Mouse (Mus musculus) cerebellum, adult 18-20 months (tissue): ENCODE measurements around the gene Clec4f.
"Not testable (repeated sequence)": the region's sequence is repeated elsewhere in the genome, so short reads cannot be mapped to it uniquely, and the experiment has no call there.

Source experiments
- DNase-seq, 2 experiments: peaks; one replicate each; pipeline ENCODE4 v3.0.0; 2021

Clec4f gene

DNA sequence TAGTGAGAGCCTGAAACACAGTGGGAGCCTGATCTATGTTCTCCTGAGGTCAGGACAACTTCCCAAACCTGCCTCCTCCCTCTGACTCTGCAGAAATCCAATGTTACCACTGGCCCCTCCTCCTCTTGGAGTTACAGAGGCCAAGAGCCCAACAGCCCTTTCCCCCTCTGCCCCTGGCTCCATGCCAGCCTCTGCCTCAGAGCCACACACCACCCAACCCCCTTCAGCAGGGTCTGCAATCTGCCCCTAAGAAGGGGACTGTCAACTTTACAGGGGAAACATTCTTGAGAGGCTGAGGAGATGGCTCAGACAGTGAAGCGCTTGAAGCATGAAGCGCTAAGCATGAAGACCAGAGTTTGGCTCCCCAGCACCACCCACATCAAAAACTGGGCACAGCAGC lies at the start of gene Clec4f:
Gene Clec4f (minus strand): TSS at position 101 of the 400 bp plus-strand sequence.
- no peak for DNase-seq

DNA sequence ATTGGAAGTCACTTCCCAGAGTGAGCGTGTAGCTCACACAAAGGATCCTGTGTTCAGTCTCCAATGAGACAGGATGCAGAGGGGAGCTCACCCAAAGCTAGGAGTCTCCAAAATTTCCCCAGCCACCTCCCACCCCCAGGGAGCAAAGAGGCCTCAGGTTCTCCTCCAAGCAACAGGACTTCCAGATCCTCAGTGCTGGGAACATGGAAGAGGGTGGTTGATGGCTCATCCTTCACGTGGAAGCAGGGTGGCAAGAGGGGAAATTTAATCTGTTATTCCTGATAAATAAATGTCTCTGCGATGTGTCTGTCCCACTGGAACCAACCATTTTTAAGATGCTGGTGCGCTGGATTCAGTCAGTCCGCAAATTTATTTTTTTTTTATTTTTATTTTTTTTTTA lies 48.7 kb upstream of the Clec4f start:
- no peak for DNase-seq

DNA sequence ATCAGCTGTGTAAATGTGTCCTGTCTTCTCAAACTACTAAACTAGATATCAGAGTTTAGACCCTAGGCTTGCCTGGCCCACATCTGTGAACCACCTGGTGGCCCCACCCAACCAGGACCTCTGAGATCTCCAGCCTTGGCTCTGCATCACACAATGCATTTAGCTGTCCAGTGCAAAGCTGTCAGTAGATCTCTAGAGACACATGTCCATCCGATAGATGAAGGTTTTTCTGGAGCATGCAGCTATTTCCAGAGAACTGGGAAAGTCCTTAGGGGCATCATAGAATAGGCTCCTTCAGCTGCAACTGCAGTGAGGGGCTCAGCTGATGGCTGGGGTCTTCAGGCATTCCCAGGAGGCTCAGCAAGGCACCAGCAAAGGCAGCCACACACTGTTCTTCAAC lies 48.3 kb upstream of the Clec4f start:
- DNase-seq = no peak

DNA sequence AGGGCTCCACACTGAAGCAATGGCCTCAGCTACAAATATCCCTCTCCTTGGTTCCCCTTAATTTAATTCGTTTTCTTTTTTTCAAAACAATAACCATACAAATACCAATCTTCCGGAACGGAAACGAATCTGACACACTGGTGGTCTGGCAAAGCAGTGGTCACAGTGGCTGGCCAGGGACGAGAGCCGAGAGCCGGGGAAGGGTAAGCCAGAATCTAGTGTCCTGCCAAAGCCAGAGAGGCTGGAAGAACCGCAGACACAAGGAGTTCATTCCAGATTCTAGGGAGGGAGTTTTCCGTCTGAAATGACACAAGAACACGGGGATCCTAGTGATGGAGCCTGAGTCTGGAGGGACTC lies 47.7 kb upstream of the Clec4f start:
- no peak for DNase-seq

DNA sequence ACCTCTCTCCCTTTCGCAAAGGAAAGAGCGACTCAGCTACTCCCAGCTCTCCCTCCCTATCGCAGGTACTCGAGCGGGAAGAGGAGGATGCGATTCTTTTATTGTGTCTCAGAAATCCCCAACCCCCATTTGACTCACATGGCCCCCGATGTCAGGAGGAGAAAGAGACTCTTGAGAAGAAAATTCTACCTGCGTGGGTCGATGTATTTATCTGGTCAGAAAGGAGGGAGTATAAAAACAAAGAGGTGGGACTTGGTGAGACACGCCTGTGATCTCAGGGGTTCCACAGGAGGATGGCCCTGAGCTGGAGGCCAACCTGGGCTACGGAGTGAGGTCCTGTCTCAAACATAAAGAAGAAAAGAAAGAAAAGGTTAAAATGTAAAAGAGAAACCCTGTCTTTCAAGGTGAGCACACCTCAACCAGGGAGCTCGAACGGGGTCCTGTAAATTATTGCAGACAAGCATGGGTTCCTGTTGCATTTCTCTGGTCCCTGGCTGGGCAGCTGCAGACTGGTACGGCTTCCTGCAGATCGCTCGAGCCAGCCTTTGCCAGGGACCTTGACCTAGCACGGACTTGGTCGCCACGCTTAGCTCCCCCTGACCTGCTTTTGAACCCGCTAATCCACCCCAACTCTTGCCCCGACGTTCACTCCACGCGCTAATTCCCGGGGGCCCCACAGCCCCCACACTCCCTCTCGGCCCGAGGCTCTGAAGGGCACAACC lies 47.2 kb upstream of the Clec4f start:
- no peak for DNase-seq

DNA sequence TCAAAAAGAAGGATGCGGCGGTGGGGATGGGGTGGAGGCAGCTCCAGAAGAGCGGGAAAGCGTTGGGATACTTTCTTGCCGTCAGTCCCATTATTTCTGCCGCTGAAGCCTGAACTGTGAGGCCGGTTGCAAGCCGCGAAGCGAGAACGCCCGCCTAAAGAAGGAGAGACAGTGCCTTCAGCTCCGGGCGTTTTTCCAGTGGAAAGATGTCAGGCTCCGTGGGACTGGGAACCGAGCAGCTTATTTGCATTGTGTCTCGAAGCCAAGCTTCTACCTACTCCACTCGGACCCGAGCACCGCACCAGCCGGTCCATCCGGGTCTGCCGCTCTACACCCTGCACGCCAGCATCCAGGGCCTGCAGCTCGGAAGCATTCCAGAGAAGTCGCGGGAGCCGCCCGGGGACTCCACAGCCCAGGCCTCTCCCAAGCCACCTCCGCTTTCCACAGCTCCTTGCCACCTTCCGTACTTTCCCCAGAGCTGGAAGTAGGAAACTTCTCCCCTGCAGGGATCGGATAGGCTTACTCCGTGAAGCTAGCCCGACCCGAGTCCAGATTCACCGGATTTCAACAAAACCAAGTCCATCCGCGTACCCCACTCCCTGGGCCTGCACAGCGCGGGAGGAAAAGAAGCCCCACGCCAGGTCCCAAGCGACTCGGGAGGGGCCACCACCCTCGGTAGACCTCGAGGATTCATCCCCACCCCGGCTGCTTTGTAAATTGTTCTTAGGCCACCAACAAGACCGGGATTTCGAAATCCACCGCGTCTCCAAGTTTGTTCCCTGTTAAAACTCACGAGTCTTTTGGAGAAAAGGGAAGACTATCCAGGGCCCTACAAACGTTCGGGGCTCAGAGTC lies 46.4 kb upstream of the Clec4f start:
- DNase-seq = no peak

DNA sequence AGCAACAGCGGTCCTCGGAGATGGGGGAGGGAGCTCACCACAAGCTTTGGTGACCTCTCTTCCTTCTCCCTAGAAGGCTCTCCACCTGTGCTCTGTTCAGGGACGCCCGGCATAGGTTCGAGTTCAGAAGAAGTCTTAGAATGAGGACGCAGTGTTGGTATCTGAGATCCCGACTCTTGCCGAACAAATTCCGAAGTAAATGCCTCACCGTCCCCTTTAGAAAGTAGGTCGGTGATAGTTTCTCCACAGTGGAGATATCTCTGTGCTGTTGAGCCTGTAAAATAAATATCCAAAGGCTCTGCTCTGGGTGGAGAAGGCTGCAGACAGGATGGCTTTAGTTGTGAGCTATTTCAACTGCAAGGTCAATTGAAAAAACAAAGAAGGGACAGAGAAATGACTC lies 45.0 kb upstream of the Clec4f start:
- DNase-seq = no peak

DNA sequence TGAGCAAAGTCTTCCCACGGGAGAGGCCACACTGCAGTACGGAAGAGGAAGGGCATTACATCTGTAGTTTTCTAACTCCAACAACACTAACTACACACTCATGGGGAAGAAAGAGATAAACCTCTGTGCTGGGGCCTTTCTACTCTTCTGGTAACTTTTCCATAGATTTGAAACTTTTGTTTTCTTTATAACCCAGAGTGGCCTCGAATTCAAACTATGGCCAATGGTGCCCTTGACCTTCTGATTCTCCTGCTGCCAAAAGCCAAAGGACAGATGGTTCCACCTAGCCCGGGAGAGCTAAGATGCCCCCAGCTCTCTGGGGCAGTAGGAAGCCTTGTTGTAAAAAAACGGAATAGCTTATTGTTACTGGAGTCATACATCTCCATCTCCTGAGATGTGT lies 44.0 kb upstream of the Clec4f start:
- no peak for DNase-seq

DNA sequence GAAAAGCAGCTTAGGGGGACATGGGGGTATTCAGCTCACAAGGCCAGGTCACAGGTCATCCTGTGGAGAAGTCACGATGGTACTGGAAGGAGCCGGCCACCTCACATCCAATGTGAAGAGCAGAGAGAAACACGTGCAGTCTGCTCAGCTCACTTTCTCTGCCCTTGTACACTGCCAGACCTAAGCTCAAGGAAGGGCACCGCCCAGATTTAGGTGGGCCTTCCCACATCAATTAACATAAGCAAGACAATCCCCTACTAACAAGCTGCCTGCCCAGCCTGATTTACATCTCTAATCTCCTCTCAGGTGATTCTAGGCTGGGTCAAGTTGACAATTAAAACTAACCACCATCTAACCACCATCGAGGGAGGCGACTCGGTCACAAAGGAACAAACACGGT lies 41.9 kb upstream of the Clec4f start:
- no peak for DNase-seq

DNA sequence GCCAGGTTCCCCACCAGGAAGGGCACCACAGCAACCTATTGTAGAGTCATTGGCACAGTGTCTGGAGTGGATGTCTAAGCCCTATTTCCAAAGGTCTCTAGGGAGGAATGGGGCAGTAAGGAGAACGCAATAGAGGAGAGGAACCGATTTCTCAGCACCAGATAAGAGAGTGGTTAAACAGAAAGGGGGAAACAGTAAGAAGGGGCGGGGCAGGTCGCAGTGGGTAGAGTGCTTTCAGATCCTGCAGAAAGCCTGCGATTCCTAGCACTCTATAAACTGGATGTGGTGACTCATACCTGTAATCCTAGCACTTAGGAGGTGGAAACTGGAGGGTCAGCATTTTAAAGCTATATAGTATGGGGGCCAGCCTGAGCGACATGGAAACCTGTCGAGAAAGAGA lies 40.7 kb upstream of the Clec4f start:
- no peak for DNase-seq

DNA sequence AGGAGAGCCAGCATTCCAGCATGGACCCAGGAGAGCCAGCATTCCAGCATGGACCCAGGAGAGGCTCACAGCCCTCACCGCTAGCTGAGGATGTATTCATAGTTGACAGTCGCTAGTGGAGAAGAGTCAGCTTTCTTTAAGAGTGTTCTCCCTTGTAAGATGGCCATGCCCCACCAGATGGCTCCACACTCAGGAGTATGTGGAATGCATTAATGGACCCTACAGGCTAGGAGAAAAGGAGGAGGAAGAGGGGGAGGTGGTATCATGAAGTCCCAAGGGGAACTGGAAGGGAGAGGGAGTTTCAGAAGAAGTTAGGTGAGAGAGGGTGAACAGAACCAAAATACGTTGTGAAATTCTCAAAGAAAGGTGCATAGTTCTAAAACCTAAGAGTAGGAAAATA lies 39.7 kb upstream of the Clec4f start:
- no peak for DNase-seq

DNA sequence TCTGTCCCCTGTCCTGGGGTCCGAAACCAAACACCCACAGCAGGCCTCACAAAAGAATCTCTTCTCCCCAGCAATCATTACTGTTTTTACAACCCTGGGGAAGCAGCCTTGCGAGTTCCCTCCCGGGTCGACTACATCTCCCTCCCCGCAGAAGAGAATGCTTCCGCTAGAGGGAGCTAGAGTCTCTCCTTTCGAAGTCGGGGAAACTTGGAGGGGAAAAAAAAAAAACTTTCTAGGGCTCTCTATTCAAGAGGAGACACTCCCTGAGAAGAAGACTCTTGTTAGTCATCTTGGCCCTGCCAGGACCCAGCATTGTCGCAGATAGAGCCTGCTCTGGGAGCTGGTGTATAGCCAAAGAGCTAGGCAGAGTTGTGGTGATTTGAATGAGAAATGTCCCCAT lies 37.8 kb upstream of the Clec4f start:
- peak; percentile 39 to 44 for DNase-seq

DNA sequence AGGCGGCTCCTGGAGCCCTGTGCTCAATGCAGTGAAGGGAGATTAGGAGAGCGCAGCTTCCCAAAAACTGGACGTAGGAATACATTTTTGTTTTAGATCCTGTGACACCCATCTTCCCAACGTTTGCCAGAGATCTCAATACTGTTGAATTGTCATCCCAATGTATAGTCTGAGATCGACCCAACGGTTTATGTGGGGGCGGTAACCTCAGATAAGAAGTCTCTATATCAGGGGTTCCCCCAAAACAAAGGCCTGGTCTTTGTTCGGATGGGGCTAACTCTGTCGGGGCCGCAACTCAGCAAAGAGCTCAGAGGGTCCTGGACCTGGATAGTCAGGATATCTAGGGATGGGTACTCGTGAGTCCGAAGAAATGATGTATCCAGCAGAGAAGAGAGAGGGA lies 37.0 kb upstream of the Clec4f start:
- DNase-seq = no peak

DNA sequence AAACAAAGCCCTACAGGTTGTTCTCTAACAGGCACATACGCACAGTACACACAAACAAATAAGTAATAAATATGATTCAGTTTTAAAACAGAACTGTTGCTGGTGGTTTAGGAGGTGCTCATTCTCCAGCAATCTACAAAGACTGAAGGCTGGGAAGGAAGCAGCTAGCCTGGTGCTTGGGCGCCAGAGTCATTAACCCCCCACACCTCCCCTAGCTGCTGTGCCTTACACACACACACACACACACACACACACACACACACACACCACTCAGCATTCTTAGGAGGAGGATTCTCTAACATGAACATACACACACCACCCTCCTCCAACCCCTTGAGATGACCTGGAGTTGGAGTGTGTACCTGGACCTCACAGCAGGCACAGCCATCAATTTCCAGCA lies 34.9 kb upstream of the Clec4f start:
- no peak for DNase-seq

DNA sequence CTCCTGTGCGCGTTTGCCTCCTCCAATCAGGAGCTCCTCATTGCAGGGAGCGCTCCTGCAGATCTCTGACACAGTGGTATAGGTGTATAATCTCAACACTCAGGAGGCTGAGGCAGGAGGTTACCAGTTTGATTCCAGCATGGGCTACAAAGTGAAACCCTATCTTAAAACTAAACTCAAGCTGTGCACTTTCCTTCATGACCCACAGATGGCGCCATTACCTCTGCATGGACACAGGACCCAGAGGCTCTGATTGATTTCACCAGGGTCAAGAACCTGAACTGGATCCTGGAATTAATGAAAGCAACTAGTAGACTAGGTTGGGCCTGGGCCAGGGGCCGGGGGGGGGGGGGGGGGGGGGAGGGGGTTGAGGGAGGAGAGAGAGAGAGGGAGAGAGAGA lies 34.3 kb upstream of the Clec4f start:
- peak; percentile 42 to 52 for DNase-seq

DNA sequence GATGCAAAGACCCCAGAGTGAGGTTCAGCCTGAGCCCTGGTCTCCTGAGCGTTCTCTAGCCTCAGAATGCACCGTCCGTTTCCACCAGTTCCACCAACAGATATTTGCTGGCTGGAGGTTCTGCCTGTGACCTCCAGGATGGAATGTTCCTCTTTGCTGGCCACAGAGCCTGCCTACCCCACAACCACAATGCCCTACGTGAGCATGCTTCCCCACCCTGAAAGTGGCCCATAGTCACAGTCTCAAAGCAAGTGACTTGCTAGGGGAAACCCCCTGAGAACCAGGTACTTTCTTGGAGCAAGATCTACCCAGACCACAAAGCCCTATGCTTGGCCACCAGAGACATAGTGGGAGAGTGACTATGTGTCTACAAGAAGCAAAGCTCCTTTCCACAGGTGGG lies 33.4 kb upstream of the Clec4f start:
- no peak for DNase-seq

DNA sequence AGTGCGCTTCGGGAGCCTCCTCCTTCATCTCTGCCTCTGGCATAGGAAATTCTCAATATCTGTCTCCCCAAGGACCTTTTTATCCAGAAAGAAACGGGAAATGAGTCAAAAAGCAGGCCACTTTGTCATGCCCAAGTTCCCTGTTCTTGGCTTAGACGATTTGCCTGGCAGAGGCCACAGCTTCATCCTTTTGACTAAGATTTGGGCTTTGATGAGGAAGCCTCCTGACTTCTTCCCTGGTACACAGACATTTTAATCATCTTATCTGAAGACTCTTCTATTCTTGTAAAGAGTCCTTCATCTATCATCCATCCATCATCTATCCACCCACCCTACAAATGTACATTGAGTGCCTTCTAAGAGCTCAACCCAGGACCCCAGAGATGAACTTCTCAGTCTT lies 21.8 kb upstream of the Clec4f start, which contains the start of gene Cd207:
Gene Cd207 (minus strand): TSS at position 101 of the 400 bp plus-strand sequence.
- no peak for DNase-seq

DNA sequence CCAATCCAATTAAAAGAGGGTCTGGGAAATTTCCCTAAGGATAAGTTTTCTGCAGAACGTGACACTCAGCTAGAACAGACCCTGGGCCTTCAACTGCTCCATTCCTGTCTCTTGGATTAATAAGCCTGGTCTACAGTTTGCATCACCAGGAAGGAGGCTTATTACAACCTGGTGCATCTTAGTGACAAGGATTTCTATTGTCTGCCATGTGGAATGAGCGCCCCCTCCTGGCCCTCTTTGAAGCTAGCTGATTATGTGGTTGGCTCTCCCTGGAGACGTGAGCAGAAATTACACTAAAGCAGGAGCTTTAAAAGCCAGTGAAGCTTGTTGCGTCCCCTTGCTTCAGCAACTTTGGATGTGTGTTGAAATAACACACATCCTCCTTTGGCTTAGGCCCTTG lies 17.4 kb upstream of the Clec4f start:
- DNase-seq = peak; percentile 63 to 81

DNA sequence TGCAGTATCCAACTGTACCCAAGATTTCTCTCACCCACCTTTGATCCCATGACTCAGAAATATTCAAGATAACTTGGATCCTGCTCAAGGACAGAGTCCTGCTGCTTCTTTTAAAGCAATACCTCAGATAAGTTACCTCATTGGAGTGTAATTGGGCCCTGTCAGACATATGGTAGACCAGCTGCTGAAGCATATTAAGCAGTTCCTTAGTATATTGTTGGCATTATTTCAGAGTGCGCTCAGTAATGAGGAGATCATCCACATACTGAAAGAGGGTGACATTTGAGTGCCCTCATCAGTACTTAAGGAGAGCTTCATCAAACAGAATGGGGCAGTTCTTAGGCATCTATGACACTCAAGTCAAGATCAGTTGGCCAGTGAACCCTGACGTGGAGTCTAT lies 9.0 kb upstream of the Clec4f start:
- no peak for DNase-seq

DNA sequence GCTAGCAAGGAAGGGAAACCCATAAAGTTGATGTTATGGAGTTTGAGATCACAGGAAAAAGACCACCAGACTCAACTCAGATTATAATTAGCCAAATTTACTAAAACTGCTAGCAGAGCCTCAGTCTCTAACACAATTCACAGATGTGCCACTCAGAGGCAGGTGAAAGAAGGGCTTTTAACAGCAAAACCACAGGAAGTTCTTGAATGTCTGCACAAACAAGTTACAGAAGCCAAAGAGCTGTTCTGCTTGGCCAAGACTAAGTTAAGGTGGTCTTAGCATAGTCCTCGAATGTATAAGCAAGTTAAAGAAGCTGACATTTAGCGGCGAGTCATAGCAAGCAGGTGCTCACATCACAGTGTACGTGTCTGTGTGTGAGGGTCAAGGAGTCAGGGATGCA lies 4.8 kb upstream of the Clec4f start:
- no peak for DNase-seq

DNA sequence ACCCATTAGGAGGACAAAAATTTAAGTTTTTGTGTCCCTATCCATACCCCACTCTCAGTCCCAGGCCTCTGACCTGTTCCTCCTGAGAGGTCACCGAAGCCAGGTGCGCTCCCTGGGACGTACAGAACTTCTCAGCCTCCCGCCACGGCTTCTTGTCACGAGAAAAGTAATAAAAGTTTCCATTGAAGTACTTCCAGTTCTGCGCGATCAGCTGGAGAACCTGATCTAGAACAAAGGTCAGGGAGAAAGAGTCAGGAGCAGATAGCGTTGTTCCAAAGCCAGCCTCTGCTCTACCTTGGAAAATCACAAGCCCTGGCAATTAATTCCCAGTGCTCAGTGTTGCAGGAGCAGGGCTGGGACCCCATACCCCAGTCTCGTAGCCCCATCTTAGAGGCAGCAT lies 9.3 kb downstream of the Clec4f start:
- no peak for DNase-seq

DNA sequence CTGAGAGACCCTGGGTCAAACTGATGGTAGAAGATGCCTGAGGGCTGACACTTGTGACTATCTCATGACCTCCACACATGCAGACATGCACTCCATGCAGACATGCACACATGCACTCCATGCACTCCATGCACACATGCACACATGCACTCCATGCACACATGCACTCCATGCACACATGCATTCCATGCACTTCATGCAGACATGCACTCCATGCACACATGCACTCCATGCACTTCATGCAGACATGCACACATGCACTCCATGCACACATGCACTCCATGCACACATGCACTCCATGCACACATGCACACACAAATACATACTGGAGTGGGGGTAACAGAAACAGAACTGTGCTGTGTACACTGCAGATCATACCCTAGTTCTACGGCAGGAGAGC lies 20.7 kb downstream of the Clec4f start:
- DNase-seq = no peak

DNA sequence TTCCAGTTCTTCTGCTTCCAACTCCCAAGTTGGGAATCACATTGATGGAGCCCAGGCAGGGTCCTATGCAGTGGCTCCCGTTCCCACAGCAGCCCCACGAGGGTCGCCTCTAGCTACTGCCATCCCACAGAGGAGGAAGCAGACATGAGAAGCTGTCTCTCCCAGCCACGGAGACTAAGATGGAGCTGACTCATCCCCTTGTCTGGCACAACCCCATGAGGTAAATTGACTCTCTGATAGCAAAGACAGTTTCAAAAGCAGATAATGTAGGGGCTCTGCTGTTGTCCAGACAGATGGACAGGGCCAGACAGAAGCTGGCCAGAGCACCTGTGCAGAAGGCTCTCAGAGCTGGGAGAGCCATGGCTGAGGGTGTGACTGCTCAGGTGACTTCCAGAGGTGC lies 21.4 kb downstream of the Clec4f start:
- DNase-seq = not testable (repeated sequence)

DNA sequence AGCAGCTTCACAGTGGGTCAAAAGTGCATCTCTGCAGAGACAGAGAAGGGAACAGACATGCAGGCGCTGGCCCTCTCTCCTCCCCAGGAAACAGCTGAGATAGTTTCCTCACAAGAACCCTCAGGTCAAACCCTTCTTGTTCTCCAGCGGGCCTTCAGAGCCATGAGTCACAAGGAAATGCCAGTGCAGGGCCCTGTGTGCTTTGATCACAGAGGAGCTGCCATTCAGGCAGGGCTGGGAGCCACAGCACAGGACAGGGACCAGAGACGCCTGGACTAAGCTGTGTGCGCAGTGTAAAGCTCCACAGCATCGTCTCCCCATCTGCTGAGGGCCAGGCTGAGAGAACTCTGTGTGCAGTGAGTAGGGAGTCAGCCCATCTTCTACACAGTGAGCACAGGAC lies 21.9 kb downstream of the Clec4f start:
- not testable (repeated sequence) for DNase-seq

DNA sequence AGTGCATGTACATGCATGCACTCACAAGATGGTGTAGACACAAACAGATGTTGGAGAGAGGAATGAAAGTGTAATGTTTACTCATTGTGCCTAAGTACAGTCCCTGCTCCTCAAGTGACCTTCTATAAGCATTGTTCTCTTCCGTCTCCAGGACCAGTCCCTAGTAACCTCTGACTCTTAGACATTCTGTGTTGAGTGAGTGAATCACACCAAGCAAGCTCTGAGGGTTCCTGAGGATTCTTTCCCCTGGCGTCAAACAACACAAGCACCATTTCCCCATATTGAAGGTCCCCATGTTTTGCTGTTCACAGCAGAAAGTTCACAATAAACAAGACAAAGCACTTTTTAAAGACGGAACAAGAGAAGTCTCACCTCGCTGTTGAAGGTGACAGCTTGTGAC lies 24.2 kb downstream of the Clec4f start:
- DNase-seq = no peak
